Mouse (Mus musculus) cerebellum, postnatal 4 days (tissue): ENCODE data around the gene Bcl2l1.

ENCODE experiments used
- DNase-seq, 2 experiments: peaks; one replicate each; pipeline ENCODE4 v3.0.0; 2022; ENCODE audit warnings: low spot score in 2 of 2, mixed read lengths in 1 of 2

Gene Bcl2l1

DNA sequence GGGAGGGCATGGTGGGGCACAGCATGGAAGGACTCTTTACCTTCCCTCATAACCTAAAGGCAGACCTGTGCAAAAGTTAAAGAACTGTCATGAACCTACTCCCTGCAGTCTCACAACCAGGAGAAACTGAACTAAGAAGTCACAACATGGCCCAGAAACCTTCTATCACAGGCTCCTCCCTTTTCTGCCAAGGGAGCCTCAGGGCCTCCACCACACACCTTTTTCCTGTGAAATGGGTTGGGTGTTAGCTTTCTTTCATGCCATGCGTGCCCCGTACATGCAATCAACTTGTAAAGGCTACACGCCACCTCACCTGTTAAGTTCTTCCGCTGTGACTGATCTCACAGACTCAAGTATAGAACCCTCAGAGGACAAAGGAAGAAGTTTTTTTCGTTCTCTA, 28.4 kb downstream of the Bcl2l1 start:
- DNase-seq = no peak

DNA sequence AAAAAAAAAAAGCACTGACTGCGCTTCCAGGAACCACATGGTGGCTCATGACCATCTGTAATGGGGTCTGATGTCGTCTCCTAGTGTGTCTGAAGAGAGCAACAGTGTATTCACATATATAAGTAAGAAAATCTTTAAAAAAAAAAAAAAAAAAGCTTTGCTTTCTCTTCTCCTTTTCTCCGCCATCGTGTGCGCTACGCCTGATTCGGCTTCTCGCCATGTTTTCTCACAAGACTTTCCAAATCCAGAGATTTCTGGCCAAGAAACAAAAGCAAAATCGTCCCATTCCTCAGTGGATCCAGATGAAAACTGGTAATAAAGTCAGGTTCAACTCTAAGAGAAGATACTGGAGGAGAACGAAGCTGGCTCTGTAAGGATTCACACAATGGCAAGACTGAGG, 29.2 kb downstream of the Bcl2l1 start:
- no peak for DNase-seq

- DNase-seq = no peak
Observed at GRCm38 (mm10) chr2:152800762-152801113, 30.8 kb downstream of the Bcl2l1 start.

GRCm38 (mm10) chr2:152799954-152800761, 31.4 kb downstream of the Bcl2l1 start:
- no peak for DNase-seq

DNA sequence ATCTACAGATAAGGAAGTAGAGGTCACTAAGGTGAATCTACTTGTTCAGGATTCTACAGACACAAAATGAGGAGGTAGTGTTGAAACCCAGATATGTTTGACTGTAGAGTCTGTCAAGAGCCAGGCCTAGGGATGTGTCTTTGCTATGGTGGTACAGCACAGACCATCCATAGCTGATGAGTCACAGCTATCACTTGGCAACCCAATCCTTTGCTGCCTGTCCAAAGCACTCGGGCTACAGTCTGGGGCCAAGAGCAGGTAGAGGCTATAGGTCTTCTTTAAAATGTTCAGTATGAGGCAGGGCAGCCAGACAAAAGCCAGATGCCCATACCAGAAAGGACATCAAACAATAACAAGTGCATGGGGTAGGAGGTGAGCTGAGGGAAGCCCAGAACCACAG, 33.9 kb downstream of the Bcl2l1 start:
- no peak for DNase-seq

- peak in 1 of 2 experiments; percentile 45 for DNase-seq
Observed at GRCm38 (mm10) chr2:152794281-152794827, 37.2 kb downstream of the Bcl2l1 start.

- DNase-seq = no peak
Observed at GRCm38 (mm10) chr2:152793381-152793780, 38.1 kb downstream of the Bcl2l1 start.

GRCm38 (mm10) chr2:152792461-152792860, 39.1 kb downstream of the Bcl2l1 start:
- no peak for DNase-seq

DNA sequence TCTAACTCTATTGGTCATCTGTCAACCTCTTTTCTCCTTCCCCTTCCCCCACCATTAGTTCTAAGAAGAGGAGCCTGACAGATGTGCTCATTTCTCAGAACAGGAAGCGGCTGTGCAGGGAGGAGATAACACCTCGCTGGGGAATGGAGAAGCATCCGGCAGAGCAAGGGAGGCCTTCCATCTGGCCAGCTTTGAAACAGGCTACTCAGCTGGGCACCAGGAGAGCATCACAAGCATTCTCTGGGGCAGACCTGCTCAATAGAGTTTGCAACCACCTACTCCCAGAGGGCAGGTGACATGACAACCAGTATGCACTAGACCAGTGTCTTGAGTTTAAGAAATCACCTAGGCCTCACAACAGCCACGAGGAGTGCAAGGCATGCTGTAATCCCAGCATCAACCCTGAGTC, 41.9 kb downstream of the Bcl2l1 start:
- DNase-seq = no peak

- no peak for DNase-seq
Observed at GRCm38 (mm10) chr2:152788892-152789421, 42.6 kb downstream of the Bcl2l1 start.

GRCm38 (mm10) chr2:152787543-152787942, 44.0 kb downstream of the Bcl2l1 start:
- no peak for DNase-seq

- no peak for DNase-seq
Observed at GRCm38 (mm10) chr2:152787136-152787535, 44.4 kb downstream of the Bcl2l1 start.

DNA sequence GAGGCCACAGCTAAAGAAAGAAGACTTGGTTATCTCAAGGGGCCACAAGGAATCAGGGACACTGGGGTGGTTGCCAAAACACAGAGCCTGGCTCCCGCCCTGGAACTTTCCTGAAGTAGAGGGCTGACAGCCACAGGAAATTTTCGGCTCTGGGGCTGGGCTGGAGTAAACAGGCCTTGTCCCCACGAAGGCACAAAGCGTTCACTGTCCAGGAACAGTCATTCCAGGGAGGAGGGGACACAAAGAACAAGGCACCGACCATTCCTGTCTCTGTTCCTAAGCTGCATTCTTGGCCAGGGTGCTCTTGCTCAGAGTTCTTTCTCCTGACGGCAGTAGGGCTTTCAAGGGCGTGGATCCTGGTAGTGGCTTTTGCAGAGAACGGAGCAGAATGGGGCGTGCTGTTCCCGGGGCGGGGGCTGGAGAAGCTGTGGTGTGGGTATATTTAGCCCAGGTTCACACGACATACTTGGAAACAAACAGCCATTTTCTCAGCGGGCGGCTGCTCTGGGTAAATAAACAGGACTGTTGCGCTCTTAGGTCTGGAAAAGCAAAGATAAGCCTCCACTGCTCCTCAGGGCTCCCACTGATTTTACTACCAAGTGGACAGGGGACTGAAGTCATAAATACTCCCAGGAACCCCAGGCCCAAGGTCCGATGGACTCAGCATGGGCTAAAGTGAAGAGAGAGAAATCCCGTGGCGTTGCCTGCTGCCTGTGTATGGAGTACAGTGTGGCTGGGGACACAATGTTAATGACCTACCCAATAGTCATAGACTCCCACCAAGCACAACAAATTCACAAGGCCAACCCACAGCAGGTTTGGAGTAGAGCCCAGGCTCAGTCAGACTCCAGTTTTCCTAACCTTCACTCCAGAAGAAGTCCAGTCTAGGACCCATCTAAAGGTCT, 45.8 kb downstream of the Bcl2l1 start:
- DNase-seq = no peak

GRCm38 (mm10) chr2:152784640-152785039, 46.9 kb downstream of the Bcl2l1 start:
- DNase-seq = no peak

- DNase-seq = no peak
Observed at GRCm38 (mm10) chr2:152783241-152783640, 48.3 kb downstream of the Bcl2l1 start.

DNA sequence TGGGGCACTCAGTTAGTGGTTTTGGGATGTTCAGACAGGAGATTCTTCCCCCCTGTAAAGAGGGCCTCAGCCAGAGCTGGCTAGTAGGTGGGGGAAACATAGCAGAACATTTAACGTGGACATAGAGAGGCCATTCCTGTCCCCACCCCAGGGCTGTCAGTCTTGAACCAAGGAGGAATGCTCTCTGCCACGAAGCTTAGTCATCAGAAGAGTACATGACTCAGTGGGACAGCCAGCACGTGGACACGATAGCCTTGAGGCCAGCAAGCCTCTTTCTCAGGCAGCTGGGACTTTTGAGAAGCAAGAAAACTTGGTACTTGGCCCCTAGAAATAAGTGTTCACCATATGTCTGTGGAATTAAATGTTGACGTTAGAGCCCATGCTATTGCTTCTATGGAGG, 48.9 kb downstream of the Bcl2l1 start:
- no peak for DNase-seq

DNA sequence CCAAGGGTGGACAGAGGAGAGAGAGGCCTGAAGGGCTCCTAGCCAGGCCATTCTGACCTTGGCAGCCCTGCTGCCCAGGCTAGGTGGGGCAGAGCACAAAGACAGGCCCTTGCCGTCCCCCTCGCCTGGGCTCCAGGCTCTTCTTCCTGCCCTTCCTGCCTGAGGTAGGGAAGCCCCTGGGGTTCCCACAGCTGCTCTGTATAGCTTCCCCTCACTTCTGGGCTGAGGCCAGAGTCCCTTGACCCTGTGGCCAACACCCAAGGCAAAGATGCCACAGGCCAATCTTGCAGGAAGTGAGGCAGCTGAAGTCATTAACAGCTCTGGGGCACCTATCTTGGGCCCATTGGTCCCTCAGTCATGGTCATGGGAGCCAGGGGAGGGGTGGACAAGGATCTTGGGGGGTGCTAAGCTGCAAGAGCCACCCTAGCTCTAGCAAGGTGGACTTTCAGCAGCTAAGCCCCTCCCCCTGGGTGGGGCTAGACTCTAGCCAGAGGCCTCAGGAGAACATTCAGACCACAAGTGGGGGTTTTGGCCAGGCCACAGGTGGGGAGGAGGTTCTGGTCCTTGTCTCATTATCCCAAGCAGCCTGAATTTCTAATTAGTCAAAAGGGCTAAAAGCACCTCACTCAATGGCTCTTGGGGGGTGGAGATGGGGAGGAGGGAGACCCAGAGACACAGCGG, 50.4 kb downstream of the Bcl2l1 start:
- DNase-seq = no peak

- no peak for DNase-seq
Observed at GRCm38 (mm10) chr2:152780466-152780865, 51.1 kb downstream of the Bcl2l1 start.

GRCm38 (mm10) chr2:152777081-152777480, 54.4 kb downstream of the Bcl2l1 start:
- no peak for DNase-seq

- no peak for DNase-seq
Observed at GRCm38 (mm10) chr2:152776435-152776834, 55.1 kb downstream of the Bcl2l1 start.

GRCm38 (mm10) chr2:152776019-152776418, 55.5 kb downstream of the Bcl2l1 start:
- DNase-seq = no peak

GRCm38 (mm10) chr2:152775357-152775756, 56.2 kb downstream of the Bcl2l1 start:
- DNase-seq = no peak
